Mouse (Mus musculus) midbrain, embryonic 11.5 days (tissue): ENCODE measurements around the gene Slc32a1. TPM values are rescaled to one million over a fixed set of nuclear protein-coding genes. Genes with fewer than 3 reads are reported as not detected.

Experiments
- microRNA counts: library from miRNA; unstranded; fragments of <30 nt; microRNA quantifications from one replicate; lab custom pipeline; 2015
- microRNA-seq: library from miRNA; unstranded; fragments of <30 nt; microRNA quantifications from one replicate; pipeline ENCODE4, GENCODE M21; 2017
- polyA plus RNA-seq: library from polyadenylated mRNA; unstranded; fragments of >200 nt; fragmentation: Nextera tagmentation; extraction: Ambion mirVana; gene quantifications from 2 replicates; pipeline ENCODE4 v1.2.1, GENCODE M21; 2014

Gene Slc32a1
- polyA plus RNA-seq, 1 experiment from 2014 or later: 2.3 TPM

MicroRNAs within 50 kb of the gene (microRNA counts, 519-probe panel; counts per million panel counts)
- microRNA mmu-miR-3474 (lab: Ali Mortazavi, UCI): not detected

Small RNAs within 50 kb of the gene (microRNA-seq; reads per million reads assigned to microRNA genes)
- gene Mir3474: 1.7 reads per million

Other genes starting within 250 kb of the Slc32a1 start
- gene Snhg11, start 235.1 kb upstream of the Slc32a1 start, polyA plus RNA-seq: 19.8 and 24.1 TPM in 2 replicates
- gene Ralgapb, start 200.9 kb upstream of the Slc32a1 start, polyA plus RNA-seq: 20.1 and 22.4 TPM in 2 replicates
- not detected in 2 replicates for gene Adig, start 108.2 kb upstream of the Slc32a1 start, polyA plus RNA-seq
- gene Arhgap40, start 98.0 kb upstream of the Slc32a1 start, polyA plus RNA-seq: 0.30 and 0.40 TPM in 2 replicates
- 15.3 and 16.0 TPM in 2 replicates for gene Actr5, start 14.1 kb downstream of the Slc32a1 start, polyA plus RNA-seq
- gene Ppp1r16b, start 54.6 kb downstream of the Slc32a1 start, polyA plus RNA-seq: 3.2 and 3.3 TPM in 2 replicates
- 48.5 and 48.8 TPM in 2 replicates for gene Fam83d, start 157.3 kb downstream of the Slc32a1 start, polyA plus RNA-seq
- 16.1 and 18.3 TPM in 2 replicates for gene Dhx35, start 184.0 kb downstream of the Slc32a1 start, polyA plus RNA-seq